Mouse (Mus musculus) bone marrow macrophage, adult 2 months (primary cell): ENCODE measurements around the gene Igsf9. TPM values are rescaled to one million over a fixed set of nuclear protein-coding genes. Genes with fewer than 3 reads are reported as not detected.
A peak's percentile ranks its signal among the peaks of the same experiment; 100 is the strongest.

Experiments
- H3K27ac ChIP-seq: 2 replicates; pipeline ENCODE4 v1.5.1; 2012; ENCODE audit warnings: low read depth, low read length; ENCODE audit not compliant: insufficient read depth
- H3K4me1 ChIP-seq: 2 replicates; pipeline ENCODE4 v1.6.1; 2012; ENCODE audit warnings: low read length; ENCODE audit not compliant: control insufficient read depth, insufficient read depth
- H3K4me3 ChIP-seq: 2 replicates; pipeline ENCODE4 v1.5.1; 2012; ENCODE audit warnings: mild to moderate bottlenecking, low read length, moderate library complexity; ENCODE audit not compliant: insufficient read depth
- CTCF ChIP-seq: IDR thresholded peaks from 2 replicates; pipeline ENCODE4 v1.5.1; 2012; ENCODE audit warnings: low read depth, mild to moderate bottlenecking, low read length, moderate library complexity
- POLR2A ChIP-seq: IDR thresholded peaks from 2 replicates; pipeline ENCODE4 v1.6.1; 2012; ENCODE audit warnings: mild to moderate bottlenecking, low read depth, low read length, borderline replicate concordance
- polyA plus RNA-seq: library from polyadenylated mRNA; stranded (reverse); fragments of >200 nt; gene quantifications from 2 replicates; pipeline ENCODE4 v1.2.4, GENCODE M21; 2012; ENCODE audit not compliant: missing spikeins, insufficient read depth, insufficient read length

The Igsf9 gene
- polyA plus RNA-seq, 1 experiment, result 6.3 TPM

GRCm38 (mm10) chr1:172514213-172514529 is 32.6 kb downstream of the Igsf9 start:
- H3K4me3 ChIP-seq, result peak overlapping the region; percentile 44; the same call in 1 of the 2 replicates
- H3K27ac ChIP-seq, result peak overlapping the region; percentile 83
- TF ChIP-seq POLR2A (no peak), CTCF (no peak)
- H3K4me1 ChIP-seq, result peaks cover 30% of the 10 kb centered on the region

- Histone ChIP-seq H3K4me1 (peaks cover 30% of the 10 kb centered on the region), H3K27ac (peak overlapping the region; percentile 83), H3K4me3 (peak overlapping the region; percentile 44; the same call in 1 of the 2 replicates)
- no peak for TF ChIP-seq CTCF
- no peak for TF ChIP-seq POLR2A
Measured at GRCm38 (mm10) chr1:172514551-172515268, 33.1 kb downstream of the Igsf9 start.

GRCm38 (mm10) chr1:172515396-172515795 is 33.8 kb downstream of the Igsf9 start:
- Histone ChIP-seq H3K27ac (peak overlapping the region; percentile 83), H3K4me3 (no peak overlapping the region), H3K4me1 (peaks cover 30% of the 10 kb centered on the region)
- no peak for TF ChIP-seq CTCF

- peaks cover 32% of the 10 kb centered on the region for H3K4me1 ChIP-seq
- peak; percentile 63; the same call in 1 of the 2 replicates for TF ChIP-seq CTCF
- no peak for TF ChIP-seq POLR2A
Measured at GRCm38 (mm10) chr1:172518013-172518412, 36.4 kb downstream of the Igsf9 start.

GRCm38 (mm10) chr1:172519644-172520043 is 38.1 kb downstream of the Igsf9 start:
- peaks cover 22% of the 10 kb centered on the region for H3K4me1 ChIP-seq
- no peak overlapping the region for H3K4me3 ChIP-seq
- no peak overlapping the region for H3K27ac ChIP-seq
- TF ChIP-seq CTCF (no peak), POLR2A (no peak)

More at GRCm38 (mm10) chr1:172518013-172518412, 36.4 kb downstream of the Igsf9 start:
- Histone ChIP-seq H3K4me3 (no peak overlapping the region), H3K27ac (no peak overlapping the region)

GRCm38 (mm10) chr1:172520576-172521440 is 39.2 kb downstream of the Igsf9 start, which contains the start of gene Cfap45:
Gene Cfap45, plus strand, starts transcription at chr1:172520801.
- Histone ChIP-seq H3K4me1 (peaks cover 19% of the 10 kb centered on the region), H3K27ac (no peak within 1 kb of the TSS), H3K4me3 (peak within 1 kb of the TSS; percentile 37)
- no peak for TF ChIP-seq POLR2A
- TF ChIP-seq CTCF, result no peak

- Histone ChIP-seq H3K4me1 (peaks cover 22% of the 10 kb centered on the region), H3K27ac (no peak overlapping the region), H3K4me3 (no peak overlapping the region)
- no peak for TF ChIP-seq CTCF
Measured at GRCm38 (mm10) chr1:172522524-172522923, 40.9 kb downstream of the Igsf9 start.

GRCm38 (mm10) chr1:172523699-172524101 is 42.1 kb downstream of the Igsf9 start:
- Histone ChIP-seq H3K4me1 (peaks cover 22% of the 10 kb centered on the region), H3K4me3 (no peak overlapping the region), H3K27ac (no peak overlapping the region)
- TF ChIP-seq CTCF, result no peak
- TF ChIP-seq POLR2A, result no peak

GRCm38 (mm10) chr1:172525027-172525764 is 43.6 kb downstream of the Igsf9 start:
- peak overlapping the region; percentile 66 for H3K27ac ChIP-seq
- TF ChIP-seq POLR2A, result no peak
- TF ChIP-seq CTCF, result no peak
- H3K4me3 ChIP-seq, result peak overlapping the region; percentile 28
- peaks cover 23% of the 10 kb centered on the region for H3K4me1 ChIP-seq
